Mouse (Mus musculus): Measurements from ENCODE around the gene Ncam1. TPM values are rescaled to one million over a fixed set of nuclear protein-coding genes. Genes with fewer than 3 reads are reported as not detected.

The Ncam1 gene
- total RNA-seq, 2 experiments from 2014 or later = 287 to 299 TPM

- DNase-seq (ENCODE audit: low spot score in 2 of 2) = peak in 1 of 2 experiments; percentile 49
Measured at GRCm38 (mm10) chr9:49571695-49572510, 226.8 kb downstream of the Ncam1 start.

GRCm38 (mm10) chr9:49570731-49571694 is 227.7 kb downstream of the Ncam1 start:
- DNase-seq (ENCODE audit: low spot score in 2 of 2) = peak; percentile 58 to 82

GRCm38 (mm10) chr9:49570033-49570660 is 228.6 kb downstream of the Ncam1 start:
- peak in 1 of 2 experiments; percentile 48 for DNase-seq (ENCODE audit: low spot score in 2 of 2)

- DNase-seq (ENCODE audit: low spot score in 2 of 2) = no peak
Measured at GRCm38 (mm10) chr9:49565846-49566245, 232.9 kb downstream of the Ncam1 start.

- no peak for DNase-seq (ENCODE audit: low spot score in 2 of 2)
Measured at GRCm38 (mm10) chr9:49558941-49559340, 239.8 kb downstream of the Ncam1 start.

- DNase-seq (ENCODE audit: low spot score in 2 of 2) = no peak
Measured at GRCm38 (mm10) chr9:49551353-49551752, 247.4 kb downstream of the Ncam1 start.

GRCm38 (mm10) chr9:49542593-49542992 is 256.1 kb downstream of the Ncam1 start:
- DNase-seq (ENCODE audit: low spot score in 2 of 2) = no peak

GRCm38 (mm10) chr9:49537814-49538213 is 260.9 kb downstream of the Ncam1 start:
- DNase-seq (ENCODE audit: low spot score in 2 of 2) = no peak

- no peak for DNase-seq (ENCODE audit: low spot score in 2 of 2)
Measured at GRCm38 (mm10) chr9:49536593-49536992, 262.1 kb downstream of the Ncam1 start.

GRCm38 (mm10) chr9:49534958-49535357 is 263.8 kb downstream of the Ncam1 start:
- DNase-seq (ENCODE audit: low spot score in 2 of 2) = no peak

GRCm38 (mm10) chr9:49533912-49534491 is 264.7 kb downstream of the Ncam1 start:
- DNase-seq (ENCODE audit: low spot score in 2 of 2) = no peak

- no peak for DNase-seq (ENCODE audit: low spot score in 2 of 2)
Measured at GRCm38 (mm10) chr9:49533455-49533854, 265.3 kb downstream of the Ncam1 start.

- no peak for DNase-seq (ENCODE audit: low spot score in 2 of 2)
Measured at GRCm38 (mm10) chr9:49531833-49532232, 266.9 kb downstream of the Ncam1 start.

GRCm38 (mm10) chr9:49531257-49531656 is 267.5 kb downstream of the Ncam1 start:
- no peak for DNase-seq (ENCODE audit: low spot score in 2 of 2)

GRCm38 (mm10) chr9:49530739-49531138 is 268.0 kb downstream of the Ncam1 start:
- DNase-seq (ENCODE audit: low spot score in 2 of 2) = no peak

GRCm38 (mm10) chr9:49529366-49529959 is 269.3 kb downstream of the Ncam1 start:
- no peak for DNase-seq (ENCODE audit: low spot score in 2 of 2)

- peak in 1 of 2 experiments; percentile 40 for DNase-seq (ENCODE audit: low spot score in 2 of 2)
Measured at GRCm38 (mm10) chr9:49528943-49529342, 269.8 kb downstream of the Ncam1 start.

- DNase-seq (ENCODE audit: low spot score in 2 of 2) = no peak
Measured at GRCm38 (mm10) chr9:49528026-49528425, 270.7 kb downstream of the Ncam1 start.

- no peak for DNase-seq (ENCODE audit: low spot score in 2 of 2)
Measured at GRCm38 (mm10) chr9:49527340-49527739, 271.4 kb downstream of the Ncam1 start.

- DNase-seq (ENCODE audit: low spot score in 2 of 2) = no peak
Measured at GRCm38 (mm10) chr9:49524721-49525120, 274.0 kb downstream of the Ncam1 start.

- DNase-seq (ENCODE audit: low spot score in 2 of 2) = no peak
Measured at GRCm38 (mm10) chr9:49523881-49524280, 274.8 kb downstream of the Ncam1 start.

Data from layer of hippocampus, adult 18-20 months (tissue).